ENCODE assay signal across 9 mouse cellular contexts in the genomic region with DNA sequence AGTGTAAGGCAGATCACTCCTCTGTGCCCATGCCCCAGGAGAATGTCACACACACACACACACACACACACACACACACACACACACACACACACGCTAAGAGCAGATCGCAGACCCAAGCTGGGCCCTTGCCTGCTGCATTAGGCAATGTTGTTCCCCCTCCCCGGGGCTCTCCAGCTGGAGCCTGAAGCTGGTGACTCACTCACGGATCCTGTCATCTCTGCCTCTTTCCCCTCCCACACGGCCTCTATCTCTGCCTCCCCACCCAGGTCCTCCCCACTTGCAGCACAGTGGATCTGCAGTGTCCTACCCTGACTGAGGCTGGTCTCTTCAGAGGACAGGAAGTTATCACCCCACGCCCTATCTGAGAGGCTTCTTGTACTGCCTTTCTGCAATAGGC.
DNase-seq lines count a peak whose midpoint lies in the region; ATAC-seq and TF ChIP-seq lines count a peak whose summit lies in the region.
"Had no signal": no experiment of that assay in that cellular context is flagged by ENCODE, and none has a peak within 500 bp of the region (broad histone marks: within the 10 kb centered on the region; RNA-seq: fewer than 3 reads in every experiment).

No protein-coding gene starts in this region.

- no peak overlapping the region for H3K9ac ChIP-seq in hindbrain, postnatal 0 days (replicated peaks; ENCODE audit: low read length)
- no peak overlapping the region for H3K9ac ChIP-seq in hindbrain, embryonic 12.5 days
- H3K9ac ChIP-seq in heart, embryonic 15.5 days = no peak overlapping the region
- no peak overlapping the region for H3K9ac ChIP-seq in neural tube, embryonic 15.5 days (replicated peaks)
- H3K9ac ChIP-seq: limb, embryonic 13.5 days had no signal

- H3K4me3 ChIP-seq in hindbrain, postnatal 0 days (ENCODE audit: low read length) = no peak overlapping the region
- H3K4me3 ChIP-seq in hindbrain, embryonic 12.5 days = no peak overlapping the region
- H3K4me3 ChIP-seq in heart, embryonic 15.5 days = no peak overlapping the region
- no peak overlapping the region for H3K4me3 ChIP-seq in thymus, adult 2 months (ENCODE audit: control insufficient read depth, insufficient read depth, low read length)
- no peak overlapping the region for H3K4me3 ChIP-seq in neural tube, embryonic 15.5 days (replicated peaks)
- H3K4me3 ChIP-seq: limb, embryonic 13.5 days had no signal

- H3K4me2 ChIP-seq in hindbrain, postnatal 0 days (ENCODE audit: low read depth, low read length) = no peak overlapping the region
- H3K4me2 ChIP-seq in hindbrain, embryonic 12.5 days (replicated peaks) = no peak overlapping the region
- no peak overlapping the region for H3K4me2 ChIP-seq in heart, embryonic 15.5 days
- no peak overlapping the region for H3K4me2 ChIP-seq in neural tube, embryonic 15.5 days
- H3K4me2 ChIP-seq: limb, embryonic 13.5 days had no signal

- no peaks in the 10 kb centered on the region for H3K27me3 ChIP-seq in hindbrain, postnatal 0 days (ENCODE audit: insufficient read depth, low read length)
- no peaks in the 10 kb centered on the region for H3K27me3 ChIP-seq in hindbrain, embryonic 12.5 days
- H3K27me3 ChIP-seq in heart, embryonic 15.5 days = peaks cover 3% of the 10 kb centered on the region; the same call in 1 of the 2 replicates
- H3K27me3 ChIP-seq in thymus, adult 2 months (ENCODE audit: control insufficient read depth, insufficient read depth, low read length) = no peaks in the 10 kb centered on the region
- no peaks in the 10 kb centered on the region for H3K27me3 ChIP-seq in neural tube, embryonic 15.5 days (replicated peaks)
- H3K27me3 ChIP-seq: limb, embryonic 13.5 days had no signal

- intact Hi-C loops in left cerebral cortex, postnatal 36 days (cut with DNase I) = loop anchor here (5.0 kb wide), 1 partner anchor 117 kb away; no protein-coding TSS in a partner anchor

- WGBS in hindbrain, postnatal 0 days = 56% methylated on average over 6 of the region's 6 CpGs
- WGBS in hindbrain, embryonic 12.5 days = 57% methylated on average over 6 of the region's 6 CpGs
- 6% methylated on average over 6 of the region's 6 CpGs for WGBS in heart, embryonic 15.5 days
- WGBS in thymus, adult 2 months = 62% methylated on average over 6 of the region's 6 CpGs
- 72% methylated on average over 6 of the region's 6 CpGs for WGBS in neural tube, embryonic 15.5 days

- no peak for TF ChIP-seq POLR2A in thymus, adult 2 months (IDR thresholded peaks at IDR 0.05; ENCODE audit: control insufficient read depth, extremely low read depth, insufficient read depth, low read length, poor library complexity)

- ATAC-seq in hindbrain, postnatal 0 days = peak; percentile 53; the same call in 1 of the 2 replicates
- ATAC-seq in hindbrain, embryonic 12.5 days (ENCODE audit: low FRiP score) = no peak
- ATAC-seq in heart, embryonic 15.5 days (replicated peaks; ENCODE audit: insufficient number of reproducible peaks, insufficient read depth, low FRiP score, low read depth) = peak; percentile 64; the same call in 1 of the 2 replicates
- no peak; the same call in 1 of the 2 replicates for ATAC-seq in neural tube, embryonic 15.5 days (ENCODE audit: low FRiP score)

- no peak overlapping the region for H3K27ac ChIP-seq in hindbrain, postnatal 0 days
- no peak overlapping the region for H3K27ac ChIP-seq in hindbrain, embryonic 12.5 days
- H3K27ac ChIP-seq in heart, embryonic 15.5 days = no peak overlapping the region
- H3K27ac ChIP-seq in thymus, adult 2 months (ENCODE audit: control insufficient read depth, insufficient read depth, low read length) = no peak overlapping the region; the same call in 1 of the 2 replicates
- H3K27ac ChIP-seq in neural tube, embryonic 15.5 days (replicated peaks) = no peak overlapping the region
- H3K27ac ChIP-seq: limb, embryonic 13.5 days had no signal

- no peak for TF ChIP-seq CTCF in hindbrain, postnatal 0 days (IDR thresholded peaks at IDR 0.05; ENCODE audit: low read depth)
- TF ChIP-seq CTCF in thymus, adult 2 months (IDR thresholded peaks at IDR 0.05; ENCODE audit: borderline replicate concordance, control insufficient read depth, extremely low read depth, insufficient read depth, low read length, poor library complexity) = no peak

- H3K4me1 ChIP-seq in hindbrain, postnatal 0 days (ENCODE audit: insufficient read depth, low read length) = no peaks in the 10 kb centered on the region
- no peaks in the 10 kb centered on the region for H3K4me1 ChIP-seq in hindbrain, embryonic 12.5 days
- peaks cover 6% of the 10 kb centered on the region; the same call in 1 of the 2 replicates for H3K4me1 ChIP-seq in heart, embryonic 15.5 days (replicated peaks)
- H3K4me1 ChIP-seq in thymus, adult 2 months (replicated peaks; ENCODE audit: control insufficient read depth, insufficient read depth, low read length) = no peaks in the 10 kb centered on the region
- no peaks in the 10 kb centered on the region for H3K4me1 ChIP-seq in neural tube, embryonic 15.5 days

- H3K36me3 ChIP-seq in hindbrain, postnatal 0 days (ENCODE audit: insufficient read depth, low read length) = no peaks in the 10 kb centered on the region
- H3K36me3 ChIP-seq in hindbrain, embryonic 12.5 days = no peaks in the 10 kb centered on the region
- no peaks in the 10 kb centered on the region for H3K36me3 ChIP-seq in heart, embryonic 15.5 days
- no peaks in the 10 kb centered on the region for H3K36me3 ChIP-seq in thymus, adult 2 months (ENCODE audit: control insufficient read depth, insufficient read depth, low read length)
- H3K36me3 ChIP-seq in neural tube, embryonic 15.5 days = no peaks in the 10 kb centered on the region
- H3K36me3 ChIP-seq: limb, embryonic 13.5 days had no signal

- H3K9me3 ChIP-seq in hindbrain, postnatal 0 days (ENCODE audit: low read length) = no peaks in the 10 kb centered on the region
- no peaks in the 10 kb centered on the region for H3K9me3 ChIP-seq in hindbrain, embryonic 12.5 days (replicated peaks)
- no peaks in the 10 kb centered on the region for H3K9me3 ChIP-seq in heart, embryonic 15.5 days (replicated peaks)
- H3K9me3 ChIP-seq in neural tube, embryonic 15.5 days (replicated peaks) = no peaks in the 10 kb centered on the region
- H3K9me3 ChIP-seq: limb, embryonic 13.5 days had no signal

- no peak for DNase-seq in hindbrain, postnatal 0 days (ENCODE audit: low spot score)
- DNase-seq in adrenal gland, postnatal 10 days = peak; percentile 71
- peak; percentile 73 to 80 for DNase-seq in left cerebral cortex, postnatal 36 days (ENCODE audit: low spot score in 2 of 2)
- peak; percentile 79 for DNase-seq in testis, postnatal 14 days (ENCODE audit: low spot score)
- DNase-seq in thymus, adult 2 months = no peak

Comparison
In these comparisons a context has a peak if more than half of its experiments do, and no peak if none do; other contexts are left out.
1. ATAC-seq: peak in hindbrain, postnatal 0 days (single experiment) and heart, embryonic 15.5 days (single experiment); none in hindbrain, embryonic 12.5 days (single experiment) and neural tube, embryonic 15.5 days (single experiment).
2. DNase-seq: peak in adrenal gland, postnatal 10 days (single experiment), left cerebral cortex, postnatal 36 days (2 of 2) and testis, postnatal 14 days (single experiment); none in hindbrain, postnatal 0 days (single experiment) and thymus, adult 2 months (single experiment).